Mouse (Mus musculus) olfactory bulb, adult 2 months (tissue): ENCODE results near the gene Cnot2.

Experiments
- CTCF ChIP-seq: fragments of 200-500 bp; IDR thresholded peaks from 2 replicates; pipeline ENCODE4 v1.5.1; 2012; ENCODE audit warnings: low read depth, mild to moderate bottlenecking, low read length, moderate library complexity; ENCODE audit not compliant: insufficient read depth
- POLR2A ChIP-seq: fragments of 200-500 bp; IDR thresholded peaks from 2 replicates; pipeline ENCODE4 v1.6.1; 2012; ENCODE audit warnings: mild to moderate bottlenecking, low read depth, low read length, moderate library complexity; ENCODE audit not compliant: insufficient read depth

GRCm38 (mm10) chr10:116582738-116583137 lies 1.4 kb upstream of the Cnot2 start:
- TF ChIP-seq CTCF (no peak), POLR2A (no peak)
